Comparison of ENCODE assay signal across 14 mouse cellular contexts in the genomic region with DNA sequence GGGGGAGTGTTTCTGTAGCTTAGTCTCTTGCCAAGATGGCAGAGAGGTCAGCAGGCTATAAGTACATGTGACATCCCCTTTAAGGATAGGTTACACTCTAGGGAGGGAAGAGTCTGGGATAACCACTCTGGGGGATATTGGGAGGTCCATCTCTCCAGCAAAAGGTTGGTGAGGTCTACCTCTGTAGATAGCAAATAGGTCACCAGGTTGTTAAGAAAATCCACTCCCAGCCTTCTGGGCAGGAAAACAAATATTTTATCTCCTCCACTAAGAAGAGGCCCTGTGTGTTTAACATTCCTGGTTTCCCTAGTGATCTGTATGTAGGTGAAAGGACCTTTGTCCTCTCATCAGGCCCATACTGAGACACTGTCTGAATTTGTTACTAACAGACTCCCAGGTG. TPM values are rescaled to one million over a fixed set of nuclear protein-coding genes. Genes with fewer than 3 reads are reported as not detected.
DNase-seq lines count a peak whose midpoint lies in the region; ATAC-seq and TF ChIP-seq lines count a peak whose summit lies in the region.
"Had no signal": no experiment of that assay in that cellular context is flagged by ENCODE, and none has a peak within 500 bp of the region (broad histone marks: within the 10 kb centered on the region; RNA-seq: fewer than 3 reads in every experiment).

No protein-coding gene starts in this region.

- no peaks in the 10 kb centered on the region for H3K27me3 ChIP-seq in heart, embryonic 11.5 days (ENCODE audit: control insufficient read depth, insufficient read depth, low read length)
- H3K27me3 ChIP-seq in limb, embryonic 13.5 days, result 0 out of 2 replicates have a peak, but pooled peaks cover 6% of the 10 kb centered on the region
- no peaks in the 10 kb centered on the region for H3K27me3 ChIP-seq in limb, embryonic 10.5 days (ENCODE audit: low read depth, poor library complexity, severe bottlenecking)
- no peaks in the 10 kb centered on the region for H3K27me3 ChIP-seq in liver, embryonic 12.5 days (replicated peaks)
- H3K27me3 ChIP-seq in stomach, postnatal 0 days (ENCODE audit: control insufficient read depth, insufficient read depth, low read length), result no peaks in the 10 kb centered on the region
- H3K27me3 ChIP-seq: hindbrain, embryonic 15.5 days; midbrain, embryonic 13.5 days had no signal

- no peak overlapping the region for H3K4me2 ChIP-seq in heart, embryonic 11.5 days
- H3K4me2 ChIP-seq in limb, embryonic 13.5 days (replicated peaks), result no peak overlapping the region
- H3K4me2 ChIP-seq in liver, embryonic 12.5 days, result no peak overlapping the region
- no peak overlapping the region for H3K4me2 ChIP-seq in stomach, postnatal 0 days (replicated peaks; ENCODE audit: low read depth)
- H3K4me2 ChIP-seq: hindbrain, embryonic 15.5 days; midbrain, embryonic 13.5 days had no signal

- H3K36me3 ChIP-seq in heart, embryonic 11.5 days (ENCODE audit: control insufficient read depth, insufficient read depth, low read length), result no peaks in the 10 kb centered on the region
- no peaks in the 10 kb centered on the region for H3K36me3 ChIP-seq in limb, embryonic 13.5 days
- H3K36me3 ChIP-seq in limb, embryonic 10.5 days, result no peaks in the 10 kb centered on the region
- no peaks in the 10 kb centered on the region for H3K36me3 ChIP-seq in liver, embryonic 12.5 days
- no peaks in the 10 kb centered on the region for H3K36me3 ChIP-seq in stomach, postnatal 0 days (ENCODE audit: control insufficient read depth, insufficient read depth, low read length)
- H3K36me3 ChIP-seq: hindbrain, embryonic 15.5 days; midbrain, embryonic 13.5 days had no signal

- peak; percentile 86 for DNase-seq in heart, adult 11 months
- no peak for DNase-seq in limb, embryonic 10.5 days (ENCODE audit: low spot score)
- DNase-seq in stomach, postnatal 0 days (ENCODE audit: low spot score), result no peak
- no peak for DNase-seq in urinary bladder, postnatal 36 days (ENCODE audit: low spot score in 2 of 2)
- no peak for DNase-seq in thymus, postnatal 25 days
- DNase-seq: adrenal gland, adult 2 months; cerebellum, adult 9-10 months; kidney, adult 9 months had no signal

- H3K4me3 ChIP-seq in heart, embryonic 11.5 days (ENCODE audit: low read depth, low read length), result no peak overlapping the region
- H3K4me3 ChIP-seq in limb, embryonic 13.5 days, result no peak overlapping the region
- H3K4me3 ChIP-seq in limb, embryonic 10.5 days, result no peak overlapping the region
- no peak overlapping the region for H3K4me3 ChIP-seq in liver, embryonic 12.5 days
- no peak overlapping the region for H3K4me3 ChIP-seq in stomach, postnatal 0 days (ENCODE audit: low read depth, low read length)
- H3K4me3 ChIP-seq: hindbrain, embryonic 15.5 days; midbrain, embryonic 13.5 days had no signal

- no peak overlapping the region for H3K9ac ChIP-seq in heart, embryonic 11.5 days (ENCODE audit: low read depth, low read length)
- no peak overlapping the region for H3K9ac ChIP-seq in limb, embryonic 13.5 days
- no peak overlapping the region for H3K9ac ChIP-seq in liver, embryonic 12.5 days
- H3K9ac ChIP-seq in stomach, postnatal 0 days (ENCODE audit: low read length), result no peak overlapping the region
- H3K9ac ChIP-seq: hindbrain, embryonic 15.5 days; midbrain, embryonic 13.5 days had no signal

- H3K9me3 ChIP-seq in heart, embryonic 11.5 days (replicated peaks; ENCODE audit: control insufficient read depth, low read length), result no peaks in the 10 kb centered on the region
- no peaks in the 10 kb centered on the region for H3K9me3 ChIP-seq in limb, embryonic 13.5 days
- H3K9me3 ChIP-seq in limb, embryonic 10.5 days (replicated peaks), result no peaks in the 10 kb centered on the region
- no peaks in the 10 kb centered on the region for H3K9me3 ChIP-seq in liver, embryonic 12.5 days (replicated peaks)
- no peaks in the 10 kb centered on the region for H3K9me3 ChIP-seq in stomach, postnatal 0 days (ENCODE audit: control insufficient read depth, low read length)
- H3K9me3 ChIP-seq: hindbrain, embryonic 15.5 days; midbrain, embryonic 13.5 days had no signal

- H3K4me1 ChIP-seq in heart, embryonic 11.5 days (ENCODE audit: control insufficient read depth, insufficient read depth, low read length), result peaks cover 15% of the 10 kb centered on the region
- H3K4me1 ChIP-seq in limb, embryonic 13.5 days, result peaks cover 16% of the 10 kb centered on the region
- H3K4me1 ChIP-seq in limb, embryonic 10.5 days, result peaks cover 13% of the 10 kb centered on the region; the same call in 1 of the 2 replicates
- H3K4me1 ChIP-seq in liver, embryonic 12.5 days, result no peaks in the 10 kb centered on the region
- no peaks in the 10 kb centered on the region for H3K4me1 ChIP-seq in stomach, postnatal 0 days (replicated peaks; ENCODE audit: control insufficient read depth, insufficient read depth)
- H3K4me1 ChIP-seq: hindbrain, embryonic 15.5 days; midbrain, embryonic 13.5 days had no signal

- TF ChIP-seq EP300 in stomach, postnatal 0 days (optimal IDR thresholded peaks at IDR 0.05), result no peak

- no peak for ATAC-seq in heart, embryonic 11.5 days (replicated peaks; ENCODE audit: insufficient number of reproducible peaks, low FRiP score, low TSS enrichment)
- ATAC-seq in limb, embryonic 13.5 days (ENCODE audit: low FRiP score, low read depth), result peak; percentile 66; the same call in 1 of the 2 replicates
- ATAC-seq in liver, embryonic 12.5 days, result peak; percentile 72
- peak; percentile 79 for ATAC-seq in stomach, postnatal 0 days (ENCODE audit: low FRiP score, low TSS enrichment)

- no peak for TF ChIP-seq CTCF in stomach, postnatal 0 days (IDR thresholded peaks at IDR 0.05; ENCODE audit: low read depth)

- H3K27ac ChIP-seq in heart, embryonic 11.5 days (ENCODE audit: low read depth, low read length), result no peak overlapping the region
- no peak overlapping the region for H3K27ac ChIP-seq in limb, embryonic 13.5 days
- H3K27ac ChIP-seq in limb, embryonic 10.5 days, result no peak overlapping the region
- no peak overlapping the region for H3K27ac ChIP-seq in liver, embryonic 12.5 days
- H3K27ac ChIP-seq in stomach, postnatal 0 days (replicated peaks), result 0 out of 2 replicates have a peak overlapping the region, but pooled peaks have one; percentile 9
- H3K27ac ChIP-seq: hindbrain, embryonic 15.5 days; macrophage; midbrain, embryonic 13.5 days had no signal

RNA-seq across cellular contexts. Expression of gene Actr3, which starts 46.3 kb away (rescaled TPM):
- polyA plus RNA-seq in heart, embryonic 11.5 days (2014; fragmentation: Nextera tagmentation; extraction: Ambion mirVana), result 286 and 318 TPM in 2 replicates
- 244 and 250 TPM in 2 replicates for polyA plus RNA-seq in limb, embryonic 13.5 days (2015; fragmentation: Nextera tagmentation; extraction: Ambion mirVana)
- polyA plus RNA-seq in limb, embryonic 10.5 days (2016; fragmentation: Nextera tagmentation; extraction: Ambion mirVana), result 230 and 231 TPM in 2 replicates
- 169 and 177 TPM in 2 replicates for polyA plus RNA-seq in liver, embryonic 12.5 days (2016; fragmentation: Nextera tagmentation; extraction: Ambion mirVana)
- 245 and 251 TPM in 2 replicates for polyA plus RNA-seq in stomach, postnatal 0 days (2015; fragmentation: Nextera tagmentation; extraction: Ambion mirVana)
